Mouse (Mus musculus): ENCODE measurements around the gene Dock8. TPM values are rescaled to one million over a fixed set of nuclear protein-coding genes. Genes with fewer than 3 reads are reported as not detected.
A peak's percentile ranks its signal among the peaks of the same experiment; 100 is the strongest.

The Dock8 gene
- total RNA-seq, 2 experiments from 2014 or later = 11.4 to 13.9 TPM

DNA sequence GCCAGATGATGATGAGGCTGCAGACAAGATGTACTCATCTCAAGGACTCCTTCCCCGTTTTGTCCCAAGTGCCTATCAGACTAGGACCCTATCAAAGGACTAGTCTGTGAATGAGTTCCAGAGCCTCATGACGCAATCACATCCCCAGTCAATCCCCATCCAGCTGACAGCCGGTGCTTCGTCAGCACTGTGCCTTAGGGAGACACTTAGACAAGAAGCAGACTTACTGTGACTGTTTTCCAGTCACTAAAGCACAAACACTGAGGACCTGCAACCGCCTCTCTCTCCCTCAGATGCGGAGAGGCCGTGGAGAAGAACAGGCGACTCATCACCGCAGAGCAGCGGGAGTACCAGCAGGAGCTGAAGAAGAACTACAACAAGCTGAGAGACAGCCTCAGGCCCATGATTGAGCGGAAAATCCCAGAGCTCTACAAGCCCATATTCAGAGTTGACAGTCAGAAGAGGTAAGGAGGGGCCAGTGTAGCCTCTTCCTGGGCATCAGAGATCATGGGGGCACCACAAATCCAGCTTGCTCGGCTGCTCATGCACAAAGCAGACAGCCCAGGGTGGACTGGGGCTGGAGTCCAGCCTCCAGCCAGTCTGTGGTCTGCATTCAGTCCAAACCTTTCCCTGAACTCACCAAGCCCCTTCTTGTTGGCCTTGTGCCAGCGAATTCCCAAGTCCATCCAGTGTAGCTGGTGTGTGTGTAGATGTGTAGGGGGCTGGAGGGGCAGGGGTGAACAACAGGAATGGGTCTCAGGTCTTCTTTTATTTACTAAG, 200.9 kb downstream of the Dock8 start:
- no peak for DNase-seq

DNA sequence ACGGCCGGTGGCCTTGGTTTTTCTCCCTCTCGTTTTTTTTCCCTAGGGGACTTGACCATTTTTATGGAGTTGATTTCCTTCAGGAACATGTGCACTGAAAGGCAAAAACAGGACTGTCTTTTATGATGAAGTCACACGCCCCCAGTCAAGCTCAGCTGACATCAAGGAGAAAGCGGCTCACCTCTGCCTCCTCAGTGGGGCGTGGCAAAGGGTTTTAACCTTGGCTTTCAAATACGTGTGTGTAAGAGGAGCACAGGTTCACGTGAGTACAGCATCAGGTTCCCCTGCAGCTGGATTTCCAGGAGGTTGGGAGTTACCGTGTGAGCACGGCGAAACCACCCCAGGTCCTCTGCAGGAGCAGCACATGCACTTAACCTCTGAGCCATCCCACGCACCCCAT, 203.7 kb downstream of the Dock8 start:
- no peak for DNase-seq

DNA sequence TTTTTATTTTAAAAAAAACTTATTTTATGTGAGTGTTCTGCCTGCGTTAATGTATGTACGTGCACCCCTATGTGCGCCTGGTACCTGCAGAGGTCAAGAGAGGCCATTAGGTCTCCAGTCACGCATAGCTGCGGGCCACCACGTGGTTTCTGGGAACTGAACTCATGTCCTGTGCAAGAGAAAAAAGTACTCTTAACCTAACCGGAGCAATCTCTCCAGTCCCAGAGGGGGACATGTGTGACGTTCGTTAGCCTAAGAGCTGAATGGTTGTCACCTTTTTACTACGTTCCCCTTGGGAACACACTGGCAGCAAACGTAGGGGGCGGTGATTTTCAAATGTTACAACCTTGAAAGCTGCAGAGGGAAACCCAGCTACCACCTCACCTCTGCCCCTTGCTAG, 207.6 kb downstream of the Dock8 start:
- DNase-seq = no peak

DNA sequence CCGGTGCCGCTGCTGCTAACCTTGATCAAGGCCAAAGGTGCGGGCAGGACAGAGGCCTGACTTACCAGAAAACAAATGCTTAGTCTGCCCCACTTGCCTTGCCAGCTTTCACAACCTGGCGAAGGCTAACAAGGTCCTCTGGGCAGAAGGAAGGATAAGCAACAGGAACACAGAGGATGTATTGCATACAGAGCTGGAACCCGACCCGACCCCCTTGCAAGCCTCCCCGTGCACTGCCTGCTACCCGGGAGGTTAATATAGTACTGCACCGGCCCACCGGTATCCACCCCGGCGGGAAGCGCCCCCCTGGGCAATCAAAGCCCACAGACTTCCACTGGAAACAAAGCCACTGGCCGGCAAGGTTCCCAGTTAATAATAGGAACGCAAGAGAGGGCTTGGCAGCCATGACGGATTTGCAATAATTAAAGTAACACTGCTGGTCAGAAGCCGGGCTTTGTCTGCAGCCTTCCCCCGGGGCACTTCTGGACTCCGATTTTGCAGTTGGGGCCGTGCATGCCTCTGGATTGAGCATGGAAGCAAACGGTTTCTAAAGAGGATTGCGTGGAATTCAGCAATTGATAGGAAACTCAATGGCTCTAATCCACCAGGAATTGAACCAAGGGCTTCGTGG, 208.5 kb downstream of the Dock8 start:
- DNase-seq = peak; percentile 41

GRCm38 (mm10) chr19:25208596-25209110, 209.3 kb downstream of the Dock8 start:
- DNase-seq = no peak

GRCm38 (mm10) chr19:25220611-25221010, 221.3 kb downstream of the Dock8 start:
- no peak for DNase-seq

- DNase-seq = no peak
These were observed 222.8 kb downstream of the Dock8 start for GRCm38 (mm10) chr19:25221964-25222640.

- DNase-seq = no peak
These were observed 231.0 kb downstream of the Dock8 start for GRCm38 (mm10) chr19:25230058-25230974.

GRCm38 (mm10) chr19:25230975-25231334, 231.6 kb downstream of the Dock8 start:
- no peak for DNase-seq

DNA sequence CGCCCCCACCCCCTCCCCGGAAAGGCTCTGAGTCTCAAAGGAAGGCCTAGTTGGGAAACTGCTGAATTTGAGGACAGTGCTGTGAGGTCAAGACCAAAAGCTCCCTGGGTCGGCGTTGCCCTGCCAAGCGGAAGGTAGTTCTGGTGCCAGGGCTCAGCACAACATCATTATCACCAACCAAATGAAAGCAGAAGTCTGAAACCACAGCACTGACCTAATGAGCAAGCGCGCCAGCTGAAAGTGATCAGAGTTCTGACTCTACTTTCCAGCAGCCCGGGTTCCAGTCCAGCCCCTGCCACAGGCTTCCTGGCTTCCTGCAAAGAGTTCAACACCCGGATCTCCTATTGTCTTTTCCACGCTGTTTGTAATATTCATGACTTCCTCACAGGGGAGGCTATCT, 232.7 kb downstream of the Dock8 start:
- no peak for DNase-seq

DNA sequence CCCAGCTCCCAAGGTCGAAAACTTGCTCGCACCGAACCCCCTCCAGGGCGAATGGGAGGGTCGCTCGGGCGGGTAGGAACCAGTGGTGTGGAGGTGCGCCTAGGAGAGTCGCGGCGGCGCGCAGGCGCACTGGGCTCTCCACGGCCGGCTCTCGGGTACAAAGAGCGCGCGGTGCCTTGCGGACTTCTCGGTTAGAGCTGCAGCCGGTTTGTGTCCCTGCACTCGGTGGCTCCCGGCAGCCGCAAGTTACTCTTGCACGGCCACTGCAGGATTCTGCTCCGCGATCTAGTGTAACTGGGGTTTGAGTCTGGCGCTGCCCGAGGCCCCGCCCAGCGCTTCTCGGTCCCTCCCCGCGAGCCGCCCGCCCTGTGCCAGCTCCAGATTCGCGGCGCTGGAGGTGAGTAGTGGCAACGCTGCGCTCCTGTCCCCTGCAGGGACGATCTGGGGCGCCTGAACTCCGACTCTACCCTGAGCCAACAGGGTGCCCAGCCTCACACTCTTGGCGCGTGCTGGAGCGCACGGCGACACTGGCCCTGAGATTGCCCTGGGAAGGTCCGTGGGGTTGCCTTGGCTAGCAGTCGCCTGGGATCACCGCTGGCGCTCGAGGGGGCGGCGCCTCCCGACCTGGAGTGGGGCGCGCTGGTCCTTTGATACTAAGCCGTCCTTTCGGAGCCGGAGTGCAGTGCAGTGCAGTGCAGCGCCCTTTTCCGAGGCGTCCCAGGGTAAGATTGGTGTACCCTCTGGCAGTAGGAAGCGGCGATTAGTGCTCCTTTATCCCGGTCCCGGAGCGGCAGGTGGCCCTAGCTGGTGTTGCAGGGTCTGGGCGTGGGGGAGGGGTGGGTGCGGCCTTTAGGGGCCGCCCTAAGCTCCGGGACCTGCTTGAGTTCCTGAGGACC, 237.5 kb downstream of the Dock8 start, which contains the start of gene Kank1:
Gene Kank1, plus strand, starts transcription at position 380 of the 896 bp plus-strand sequence.
- DNase-seq = peak; percentile 77

GRCm38 (mm10) chr19:25237492-25238040, 238.2 kb downstream of the Dock8 start:
- peak; percentile 80 for DNase-seq

- DNase-seq = peak; percentile 14
These were observed 238.8 kb downstream of the Dock8 start for GRCm38 (mm10) chr19:25238121-25238520.

- DNase-seq = no peak
These were observed 244.2 kb downstream of the Dock8 start for GRCm38 (mm10) chr19:25243566-25243965.

DNA sequence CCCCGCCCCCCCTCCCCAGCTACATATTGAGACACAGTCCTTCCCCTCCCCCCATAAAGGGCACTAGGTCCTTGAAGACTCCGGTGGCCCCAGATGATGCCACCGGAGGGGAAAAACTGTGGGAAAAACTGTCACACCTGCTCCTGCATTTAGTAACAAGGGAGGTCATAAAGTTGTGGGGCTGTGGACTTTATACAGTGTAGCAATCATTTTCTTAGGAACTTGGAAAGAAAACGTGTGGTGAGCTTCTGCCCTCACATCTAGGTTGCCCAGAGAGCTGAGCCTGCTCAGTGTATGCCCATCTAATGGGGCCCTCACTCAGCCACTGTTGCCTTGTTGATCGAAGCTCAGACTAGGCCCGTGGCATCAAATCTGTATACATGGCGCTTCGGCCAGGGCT, 246.7 kb downstream of the Dock8 start:
- DNase-seq = no peak

GRCm38 (mm10) chr19:25247858-25248552, 248.7 kb downstream of the Dock8 start:
- no peak for DNase-seq

DNA sequence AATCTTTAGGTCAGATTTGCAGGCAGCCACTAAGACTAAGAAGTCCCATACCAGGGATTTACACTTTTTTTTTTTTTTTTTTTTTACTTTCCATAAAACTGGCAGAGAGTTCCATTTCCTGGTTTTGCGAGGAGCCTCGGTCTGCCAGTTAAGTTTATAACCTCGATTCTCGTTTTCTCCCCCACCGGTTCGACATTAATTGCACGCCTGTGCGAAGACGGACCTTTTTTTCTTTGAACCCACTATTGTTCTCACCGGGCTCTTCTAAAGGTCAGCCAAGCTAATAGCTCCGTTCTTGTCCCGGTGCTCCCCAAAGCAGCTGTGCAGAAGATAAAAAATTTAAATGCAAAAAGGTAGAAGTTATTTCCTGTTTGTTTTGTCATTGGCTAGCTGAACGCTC, 249.9 kb downstream of the Dock8 start:
- DNase-seq = no peak

DNA sequence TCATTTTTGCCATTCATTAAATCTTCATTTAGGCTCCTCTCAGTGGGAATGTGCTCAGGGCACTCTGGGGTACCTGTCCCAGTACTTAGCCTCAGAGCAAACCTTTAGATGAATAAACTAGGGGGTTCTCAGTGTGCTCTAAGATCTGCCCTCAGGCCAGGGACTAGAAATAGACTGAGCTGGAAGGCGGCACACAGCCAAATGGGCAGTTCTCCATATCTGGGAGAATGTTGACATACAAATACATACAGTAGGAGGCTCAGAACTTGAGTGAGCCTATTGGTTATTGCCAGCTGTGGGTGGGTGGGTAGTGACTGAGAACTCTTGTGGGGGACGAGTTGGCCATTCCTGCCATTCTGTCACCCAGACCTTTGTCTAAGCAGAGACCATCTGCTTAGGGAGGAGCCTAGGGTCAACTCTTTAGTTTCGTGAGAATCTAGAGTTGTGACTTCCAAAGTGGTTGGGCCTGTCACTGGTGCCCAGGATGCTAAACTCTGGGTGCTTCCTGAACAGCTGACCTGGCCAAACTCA, 252.3 kb downstream of the Dock8 start:
- DNase-seq = peak; percentile 67

Measured in heart, postnatal 4 days (tissue).